Mouse (Mus musculus): ENCODE results near the gene Gpm6a. TPM values are rescaled to one million over a fixed set of nuclear protein-coding genes. Genes with fewer than 3 reads are reported as not detected.

Gene Gpm6a
- polyA plus RNA-seq, 1 experiment from 2014 or later: 14.6 TPM

DNA sequence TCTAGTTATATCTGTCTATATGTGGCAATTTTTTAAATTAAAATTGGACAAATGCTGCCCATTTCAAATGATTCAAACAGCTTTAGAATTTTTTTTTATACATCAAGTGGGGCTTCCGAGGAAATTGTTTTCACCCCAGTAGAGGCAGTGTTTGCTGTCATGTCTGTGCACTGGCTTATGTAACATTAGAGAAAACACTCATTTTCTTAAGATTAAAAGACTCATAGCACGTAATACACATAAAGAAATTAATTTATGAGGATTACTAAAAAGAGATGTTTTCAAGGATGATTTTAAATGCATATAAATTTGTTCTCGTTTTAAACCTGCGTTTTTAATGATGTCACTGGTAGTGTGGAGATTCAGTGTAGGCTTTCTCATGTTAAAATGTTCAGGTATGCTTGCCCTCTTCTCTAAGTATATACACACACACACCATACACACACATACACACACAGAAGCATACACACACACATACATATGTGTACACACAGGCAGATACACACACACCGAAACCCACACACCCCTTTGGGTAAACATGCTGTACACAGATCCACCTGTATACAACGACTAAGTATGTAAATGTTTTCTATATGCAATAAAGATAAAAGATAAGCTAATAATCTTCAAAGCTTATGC, 1.4 kb downstream of the Gpm6a start:
- ATAC-seq (ENCODE audit: insufficient read depth, low FRiP score): no peak
- no peaks in the 10 kb centered on the region for H3K36me3 ChIP-seq (ENCODE audit: control insufficient read depth, insufficient read depth, low read length)
- no peak overlapping the region for H3K4me2 ChIP-seq (ENCODE audit: low read depth, low read length)
- H3K4me3 ChIP-seq (replicated peaks; ENCODE audit: low read length): no peak overlapping the region
- no peaks in the 10 kb centered on the region for H3K4me1 ChIP-seq (ENCODE audit: control insufficient read depth, insufficient read depth, low read length)
- H3K27me3 ChIP-seq (ENCODE audit: control insufficient read depth, insufficient read depth, low read length): no peaks in the 10 kb centered on the region
- WGBS: 75% methylated on average over 6 of the region's 6 CpGs
- no peaks in the 10 kb centered on the region for H3K9me3 ChIP-seq (replicated peaks; ENCODE audit: control insufficient read depth, low read length)
- no peak overlapping the region for H3K27ac ChIP-seq (ENCODE audit: low read length)
- H3K9ac ChIP-seq (ENCODE audit: low read length): no peak overlapping the region

DNA sequence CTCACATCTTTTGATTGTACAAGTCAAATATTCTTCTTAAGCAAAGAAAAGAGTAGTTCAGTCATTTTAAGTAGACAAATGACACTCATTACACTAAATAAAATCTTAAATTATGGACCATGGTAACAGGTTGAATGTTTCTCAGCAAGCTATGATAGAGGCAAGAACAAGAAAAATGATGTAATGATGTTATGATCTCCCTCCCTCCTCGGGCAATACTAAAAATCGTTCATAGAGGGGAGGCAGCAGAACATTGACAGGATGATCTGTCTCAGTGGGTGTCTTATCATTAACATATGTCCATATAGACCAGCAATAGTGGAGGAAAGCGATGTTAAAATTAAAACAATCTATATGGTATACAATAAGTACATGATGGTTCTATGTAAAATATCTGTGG, 2.1 kb downstream of the Gpm6a start:
- Histone ChIP-seq H3K27me3 (ENCODE audit: control insufficient read depth, insufficient read depth, low read length) (no peaks in the 10 kb centered on the region), H3K4me1 (ENCODE audit: control insufficient read depth, insufficient read depth, low read length) (no peaks in the 10 kb centered on the region), H3K27ac (ENCODE audit: low read length) (no peak overlapping the region), H3K9ac (ENCODE audit: low read length) (no peak overlapping the region), H3K36me3 (ENCODE audit: control insufficient read depth, insufficient read depth, low read length) (no peaks in the 10 kb centered on the region), H3K9me3 (replicated peaks; ENCODE audit: control insufficient read depth, low read length) (no peaks in the 10 kb centered on the region), H3K4me2 (ENCODE audit: low read depth, low read length) (no peak overlapping the region), H3K4me3 (replicated peaks; ENCODE audit: low read length) (no peak overlapping the region)
- 82% methylated on average over 3 of the region's 3 CpGs for WGBS
- no peak for ATAC-seq (ENCODE audit: insufficient read depth, low FRiP score)

DNA sequence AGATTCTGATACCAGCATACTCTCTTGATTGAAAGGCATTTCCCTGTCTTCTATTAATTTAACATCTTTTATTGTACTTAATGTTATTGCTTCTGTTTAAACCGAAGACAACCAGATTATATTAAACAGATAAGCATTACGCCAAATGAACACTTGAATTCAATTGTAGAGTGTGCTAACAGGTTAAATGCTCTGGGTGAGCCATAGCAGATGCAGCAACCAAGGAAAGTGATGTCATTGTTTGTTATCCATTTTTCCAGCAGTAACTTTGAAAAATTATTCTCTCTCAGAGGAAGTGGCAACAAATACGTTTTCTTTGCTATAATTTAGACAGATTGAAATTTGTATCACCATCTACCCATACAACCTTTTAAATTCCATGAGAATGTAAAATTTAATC, 2.9 kb downstream of the Gpm6a start:
- Histone ChIP-seq H3K27me3 (ENCODE audit: control insufficient read depth, insufficient read depth, low read length) (no peaks in the 10 kb centered on the region), H3K4me3 (replicated peaks; ENCODE audit: low read length) (no peak overlapping the region), H3K9me3 (replicated peaks; ENCODE audit: control insufficient read depth, low read length) (no peaks in the 10 kb centered on the region), H3K4me1 (ENCODE audit: control insufficient read depth, insufficient read depth, low read length) (no peaks in the 10 kb centered on the region), H3K36me3 (ENCODE audit: control insufficient read depth, insufficient read depth, low read length) (no peaks in the 10 kb centered on the region), H3K9ac (ENCODE audit: low read length) (no peak overlapping the region), H3K27ac (ENCODE audit: low read length) (no peak overlapping the region), H3K4me2 (ENCODE audit: low read depth, low read length) (no peak overlapping the region)
- WGBS: 65% methylated on average over 3 of the region's 3 CpGs
- no peak for ATAC-seq (ENCODE audit: insufficient read depth, low FRiP score)

DNA sequence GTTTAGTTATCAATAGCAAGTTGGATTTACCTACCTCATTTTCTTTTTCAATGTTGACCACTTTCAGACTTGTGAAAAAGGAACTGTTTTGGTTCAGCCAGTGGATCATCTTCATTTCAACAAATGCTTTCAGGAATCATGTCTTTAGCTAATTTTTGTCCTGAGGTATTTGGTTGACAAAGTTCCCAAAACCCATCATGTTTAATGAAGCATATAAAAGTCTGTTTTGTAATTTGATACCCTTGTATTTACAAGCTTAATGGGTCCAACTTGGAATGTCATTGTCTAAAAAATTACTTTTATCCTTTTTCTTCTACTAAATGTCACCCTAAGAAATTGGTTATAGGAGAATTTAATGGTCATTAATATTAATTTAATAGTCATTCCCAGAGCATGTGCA, 6.9 kb downstream of the Gpm6a start:
- H3K36me3 ChIP-seq (ENCODE audit: control insufficient read depth, insufficient read depth, low read length): no peaks in the 10 kb centered on the region
- no peak overlapping the region for H3K27ac ChIP-seq (ENCODE audit: low read length)
- no peak overlapping the region for H3K9ac ChIP-seq (ENCODE audit: low read length)
- no peaks in the 10 kb centered on the region for H3K27me3 ChIP-seq (ENCODE audit: control insufficient read depth, insufficient read depth, low read length)
- ATAC-seq (ENCODE audit: insufficient read depth, low FRiP score): no peak
- H3K9me3 ChIP-seq (replicated peaks; ENCODE audit: control insufficient read depth, low read length): no peaks in the 10 kb centered on the region
- H3K4me2 ChIP-seq (ENCODE audit: low read depth, low read length): no peak overlapping the region
- no peak overlapping the region for H3K4me3 ChIP-seq (replicated peaks; ENCODE audit: low read length)
- no peaks in the 10 kb centered on the region for H3K4me1 ChIP-seq (ENCODE audit: control insufficient read depth, insufficient read depth, low read length)

DNA sequence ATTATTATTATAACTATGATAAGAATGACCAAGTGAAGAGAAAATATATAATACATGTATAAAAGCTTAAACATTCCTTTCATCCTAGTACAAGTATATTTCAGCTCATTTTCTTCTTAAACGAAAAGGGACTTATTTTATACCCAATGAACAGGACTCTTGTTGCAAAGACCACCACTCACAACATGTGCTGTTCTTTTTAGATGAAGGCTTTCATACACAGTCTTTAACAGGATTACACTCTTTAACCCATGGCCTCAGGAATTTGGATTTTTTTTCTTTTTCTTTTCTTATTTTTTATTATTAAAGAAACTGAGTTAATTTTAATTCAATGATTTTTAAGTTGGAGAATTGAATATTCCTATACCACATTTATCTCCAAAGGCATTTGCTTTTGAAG, 20.4 kb downstream of the Gpm6a start:
- WGBS: 75% methylated on average over 1 of the region's 1 CpGs
- H3K4me3 ChIP-seq (replicated peaks; ENCODE audit: low read length): no peak overlapping the region

DNA sequence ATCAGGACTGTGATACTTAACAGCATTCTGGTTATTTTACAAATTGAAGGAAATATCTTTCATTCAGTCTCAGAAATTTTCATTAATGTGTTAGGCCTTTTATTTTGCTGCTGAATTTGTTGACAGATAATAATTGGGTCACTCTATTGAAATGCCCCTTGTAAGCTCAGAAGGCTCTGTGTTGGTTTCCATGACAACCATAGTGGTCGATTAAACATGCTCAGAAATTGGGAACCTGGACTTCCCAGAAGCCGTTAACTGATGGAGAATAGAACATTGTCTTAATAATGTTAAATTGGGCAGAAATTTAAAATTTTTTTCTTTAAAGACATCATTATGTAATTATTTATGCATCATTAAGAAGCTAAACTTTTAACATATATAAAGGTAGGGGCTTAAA, 20.9 kb downstream of the Gpm6a start:
- Histone ChIP-seq H3K4me2 (ENCODE audit: low read depth, low read length) (no peak overlapping the region), H3K4me1 (ENCODE audit: control insufficient read depth, insufficient read depth, low read length) (no peaks in the 10 kb centered on the region), H3K9ac (ENCODE audit: low read length) (no peak overlapping the region), H3K36me3 (ENCODE audit: control insufficient read depth, insufficient read depth, low read length) (no peaks in the 10 kb centered on the region), H3K27ac (ENCODE audit: low read length) (no peak overlapping the region), H3K27me3 (ENCODE audit: control insufficient read depth, insufficient read depth, low read length) (no peaks in the 10 kb centered on the region), H3K4me3 (replicated peaks; ENCODE audit: low read length) (no peak overlapping the region), H3K9me3 (replicated peaks; ENCODE audit: control insufficient read depth, low read length) (no peaks in the 10 kb centered on the region)
- 66% methylated on average over 2 of the region's 2 CpGs for WGBS
- no peak for ATAC-seq (ENCODE audit: insufficient read depth, low FRiP score)

More for the DNA sequence above, 20.4 kb downstream of the Gpm6a start:
- Histone ChIP-seq H3K27me3 (ENCODE audit: control insufficient read depth, insufficient read depth, low read length) (no peaks in the 10 kb centered on the region), H3K9ac (ENCODE audit: low read length) (no peak overlapping the region), H3K27ac (ENCODE audit: low read length) (no peak overlapping the region), H3K9me3 (replicated peaks; ENCODE audit: control insufficient read depth, low read length) (no peaks in the 10 kb centered on the region), H3K36me3 (ENCODE audit: control insufficient read depth, insufficient read depth, low read length) (no peaks in the 10 kb centered on the region), H3K4me2 (ENCODE audit: low read depth, low read length) (no peak overlapping the region), H3K4me1 (ENCODE audit: control insufficient read depth, insufficient read depth, low read length) (no peaks in the 10 kb centered on the region)
- ATAC-seq (ENCODE audit: insufficient read depth, low FRiP score): no peak

DNA sequence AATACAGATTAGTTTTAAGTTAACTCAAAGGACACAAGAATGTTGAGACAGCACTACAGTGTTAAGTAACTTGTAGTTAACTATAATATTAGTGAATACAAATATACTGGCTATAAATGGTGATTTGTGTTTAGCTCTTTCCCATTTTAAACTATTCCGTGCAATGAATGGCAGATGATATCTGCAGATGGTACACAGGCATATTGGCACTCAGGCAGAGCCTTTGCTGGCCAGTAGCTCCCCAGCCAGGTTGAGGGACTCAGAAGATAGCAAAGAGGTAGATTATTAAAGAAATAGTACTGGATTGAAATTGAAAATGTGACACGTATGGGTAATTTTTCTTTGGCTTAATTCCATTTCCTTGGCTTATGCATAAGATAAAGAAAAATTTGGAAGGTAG, 21.3 kb downstream of the Gpm6a start:
- H3K27ac ChIP-seq (ENCODE audit: low read length): no peak overlapping the region
- no peaks in the 10 kb centered on the region for H3K27me3 ChIP-seq (ENCODE audit: control insufficient read depth, insufficient read depth, low read length)
- H3K9me3 ChIP-seq (replicated peaks; ENCODE audit: control insufficient read depth, low read length): no peaks in the 10 kb centered on the region
- no peaks in the 10 kb centered on the region for H3K4me1 ChIP-seq (ENCODE audit: control insufficient read depth, insufficient read depth, low read length)
- H3K9ac ChIP-seq (ENCODE audit: low read length): no peak overlapping the region
- 81% methylated on average over 2 of the region's 2 CpGs for WGBS
- no peaks in the 10 kb centered on the region for H3K36me3 ChIP-seq (ENCODE audit: control insufficient read depth, insufficient read depth, low read length)
- no peak overlapping the region for H3K4me3 ChIP-seq (replicated peaks; ENCODE audit: low read length)
- H3K4me2 ChIP-seq (ENCODE audit: low read depth, low read length): no peak overlapping the region
- ATAC-seq (ENCODE audit: insufficient read depth, low FRiP score): no peak

DNA sequence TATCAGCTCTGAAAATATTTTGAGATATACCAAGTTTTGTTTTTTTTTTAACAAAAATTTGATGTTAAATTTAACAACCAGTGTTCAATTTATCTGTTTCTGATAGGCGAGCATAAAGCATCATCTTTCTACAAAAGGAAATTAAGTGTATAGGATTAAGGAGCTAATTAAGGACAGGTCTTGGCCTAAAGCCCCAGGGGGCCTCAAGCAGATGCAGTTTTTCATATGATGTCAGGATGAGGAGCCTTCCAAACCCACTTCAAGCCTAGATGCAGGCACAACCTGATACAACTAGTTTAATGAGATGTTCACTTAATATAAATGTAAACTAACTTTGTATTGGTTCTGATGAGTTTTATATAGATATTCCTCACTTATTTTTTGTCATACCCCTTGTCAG, 22.0 kb downstream of the Gpm6a start:
- Histone ChIP-seq H3K27ac (ENCODE audit: low read length) (no peak overlapping the region), H3K9me3 (replicated peaks; ENCODE audit: control insufficient read depth, low read length) (no peaks in the 10 kb centered on the region), H3K9ac (ENCODE audit: low read length) (no peak overlapping the region), H3K27me3 (ENCODE audit: control insufficient read depth, insufficient read depth, low read length) (no peaks in the 10 kb centered on the region), H3K4me2 (ENCODE audit: low read depth, low read length) (no peak overlapping the region), H3K36me3 (ENCODE audit: control insufficient read depth, insufficient read depth, low read length) (no peaks in the 10 kb centered on the region), H3K4me1 (ENCODE audit: control insufficient read depth, insufficient read depth, low read length) (no peaks in the 10 kb centered on the region), H3K4me3 (replicated peaks; ENCODE audit: low read length) (no peak overlapping the region)
- 72% methylated on average over 1 of the region's 1 CpGs for WGBS
- ATAC-seq (ENCODE audit: insufficient read depth, low FRiP score): no peak

DNA sequence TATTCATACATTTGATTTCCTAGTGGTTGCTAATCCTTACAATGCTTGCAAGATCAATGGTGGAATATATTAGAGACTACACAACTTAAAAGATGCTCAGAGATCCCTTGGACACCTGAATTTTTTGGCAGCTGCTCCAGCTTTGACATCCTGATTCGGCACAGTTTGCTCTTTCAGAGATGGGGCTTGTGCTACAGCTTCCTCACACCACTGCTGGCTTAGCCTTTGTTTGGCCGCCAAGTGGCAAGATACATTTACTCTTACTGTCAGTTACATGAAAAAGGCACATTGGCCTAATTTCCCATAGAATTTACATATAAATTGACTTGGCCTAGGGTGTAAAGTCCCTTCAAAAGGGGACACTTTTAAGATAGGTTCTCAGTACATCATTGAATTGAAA, 32.1 kb downstream of the Gpm6a start:
- Histone ChIP-seq H3K27me3 (ENCODE audit: control insufficient read depth, insufficient read depth, low read length) (no peaks in the 10 kb centered on the region), H3K9ac (ENCODE audit: low read length) (no peak overlapping the region), H3K4me2 (ENCODE audit: low read depth, low read length) (no peak overlapping the region), H3K4me1 (ENCODE audit: control insufficient read depth, insufficient read depth, low read length) (no peaks in the 10 kb centered on the region), H3K4me3 (replicated peaks; ENCODE audit: low read length) (no peak overlapping the region), H3K36me3 (ENCODE audit: control insufficient read depth, insufficient read depth, low read length) (no peaks in the 10 kb centered on the region), H3K27ac (ENCODE audit: low read length) (no peak overlapping the region), H3K9me3 (replicated peaks; ENCODE audit: control insufficient read depth, low read length) (no peaks in the 10 kb centered on the region)
- no peak for ATAC-seq (ENCODE audit: insufficient read depth, low FRiP score)
- WGBS: 69% methylated on average over 2 of the region's 2 CpGs

DNA sequence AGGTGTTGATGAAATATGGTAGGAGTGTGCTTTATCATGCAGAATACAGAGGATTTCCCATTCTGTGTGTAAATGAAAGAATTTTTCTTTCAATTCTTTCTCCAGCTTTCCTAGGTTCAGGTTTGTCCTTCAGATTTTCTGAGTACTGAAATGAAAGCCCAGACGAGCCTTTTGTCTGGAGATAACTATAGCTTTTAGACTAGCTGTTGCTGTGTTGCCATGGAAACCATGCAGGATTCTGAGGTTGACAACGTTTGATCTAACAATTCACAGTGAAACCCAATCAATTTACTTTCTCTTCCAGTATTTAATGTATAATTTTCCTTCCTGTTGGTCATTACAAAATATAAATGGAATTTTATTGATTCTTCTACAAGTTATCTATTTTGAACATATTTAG, 34.5 kb downstream of the Gpm6a start:
- no peaks in the 10 kb centered on the region for H3K27me3 ChIP-seq (ENCODE audit: control insufficient read depth, insufficient read depth, low read length)
- no peaks in the 10 kb centered on the region for H3K4me1 ChIP-seq (ENCODE audit: control insufficient read depth, insufficient read depth, low read length)
- no peak overlapping the region for H3K4me2 ChIP-seq (ENCODE audit: low read depth, low read length)
- ATAC-seq (ENCODE audit: insufficient read depth, low FRiP score): no peak
- WGBS: 20% methylated on average over 2 of the region's 2 CpGs
- H3K4me3 ChIP-seq (replicated peaks; ENCODE audit: low read length): no peak overlapping the region
- H3K9me3 ChIP-seq (replicated peaks; ENCODE audit: control insufficient read depth, low read length): no peaks in the 10 kb centered on the region
- H3K27ac ChIP-seq (ENCODE audit: low read length): no peak overlapping the region
- H3K36me3 ChIP-seq (ENCODE audit: control insufficient read depth, insufficient read depth, low read length): no peaks in the 10 kb centered on the region
- H3K9ac ChIP-seq (ENCODE audit: low read length): no peak overlapping the region
